Mouse (Mus musculus) kidney, adult 8-10 months (tissue): ENCODE results near the gene Mageh1.
"Not testable (repeated sequence)": the region's sequence is repeated elsewhere in the genome, so short reads cannot be mapped to it uniquely, and the experiment has no call there.

ENCODE experiments used
- DNase-seq, 2 experiments: peaks; one replicate each; pipeline ENCODE4 v3.0.0; 2022

Gene Mageh1

DNA sequence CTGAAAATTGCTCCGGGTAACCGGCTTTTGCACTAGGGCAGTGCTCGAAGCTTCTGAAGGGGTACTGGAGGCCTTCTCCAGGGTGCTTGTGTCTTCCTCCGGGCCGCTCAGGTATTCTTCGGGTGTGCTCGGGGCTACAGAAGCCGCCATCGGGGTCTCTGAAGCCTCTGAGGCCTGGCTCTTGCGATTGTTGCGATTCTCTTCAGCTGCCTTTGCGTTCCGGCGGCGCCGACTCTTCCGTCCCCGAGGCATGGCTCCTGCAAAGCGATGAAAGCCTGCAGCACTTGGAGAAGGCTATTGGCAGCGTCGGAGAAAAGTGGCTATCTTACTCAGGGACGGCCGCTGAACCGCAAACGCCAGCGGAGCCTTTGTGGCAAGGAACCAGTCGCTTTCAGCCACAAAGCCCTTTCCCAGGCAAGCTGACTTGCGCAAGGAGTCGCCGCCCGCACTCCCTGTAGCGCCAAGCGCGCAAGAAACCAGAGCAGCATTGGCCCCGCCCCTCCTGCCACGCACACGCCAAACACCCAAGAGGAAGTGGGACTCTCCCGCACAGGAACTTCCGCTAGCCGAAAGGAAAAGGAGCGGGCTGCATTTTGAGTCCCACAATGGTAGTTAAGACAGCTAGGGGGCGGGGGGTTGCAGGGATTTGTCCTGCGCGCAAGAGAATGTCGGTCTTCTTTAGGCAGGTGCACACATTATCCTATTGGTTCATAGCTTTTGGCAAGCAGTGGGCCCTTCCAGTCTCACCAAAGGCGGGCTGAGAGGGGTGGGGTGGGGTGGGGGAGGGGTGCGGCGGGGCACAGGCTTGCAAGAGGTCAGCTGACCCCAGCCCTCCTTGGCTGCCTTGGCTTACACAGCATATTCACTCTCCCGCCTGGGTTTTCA, at the start of gene Mageh1:
TSS of gene Mageh1 (minus strand) at position 489 of the 885 bp plus-strand sequence.
- peak; percentile 73 to 74 for DNase-seq

GRCm38 (mm10) chrX:153037972-153038744, 783 bp upstream of the Mageh1 start:
- not testable (repeated sequence) for DNase-seq

- DNase-seq: not testable (repeated sequence)
These were observed 5.8 kb downstream of the Mageh1 start for GRCm38 (mm10) chrX:153031547-153031946.

DNA sequence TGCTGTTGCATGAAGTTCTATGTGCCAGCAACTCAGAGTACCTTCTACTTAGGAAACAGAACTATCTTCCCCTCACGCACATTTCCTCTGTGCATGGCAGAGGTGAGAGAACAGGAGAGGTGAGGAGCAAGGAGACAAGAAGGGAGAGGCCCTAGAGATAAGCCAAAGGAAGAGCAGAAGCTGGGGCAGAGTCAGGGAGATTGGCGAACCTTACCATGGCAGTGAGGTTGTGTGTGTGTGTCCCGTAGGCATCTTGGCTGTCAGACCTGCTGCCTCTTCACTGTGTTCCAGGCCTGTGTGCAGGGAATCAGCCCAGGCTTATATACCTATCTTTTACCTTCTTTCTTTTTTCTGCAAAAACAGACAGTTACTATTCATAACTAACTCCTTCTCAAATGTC, 11.7 kb downstream of the Mageh1 start:
- DNase-seq: not testable (repeated sequence)

- not testable (repeated sequence) for DNase-seq
These were observed 12.1 kb downstream of the Mageh1 start for GRCm38 (mm10) chrX:153025255-153025654.

- no peak for DNase-seq
These were observed 29.7 kb downstream of the Mageh1 start for GRCm38 (mm10) chrX:153007685-153008047.

DNA sequence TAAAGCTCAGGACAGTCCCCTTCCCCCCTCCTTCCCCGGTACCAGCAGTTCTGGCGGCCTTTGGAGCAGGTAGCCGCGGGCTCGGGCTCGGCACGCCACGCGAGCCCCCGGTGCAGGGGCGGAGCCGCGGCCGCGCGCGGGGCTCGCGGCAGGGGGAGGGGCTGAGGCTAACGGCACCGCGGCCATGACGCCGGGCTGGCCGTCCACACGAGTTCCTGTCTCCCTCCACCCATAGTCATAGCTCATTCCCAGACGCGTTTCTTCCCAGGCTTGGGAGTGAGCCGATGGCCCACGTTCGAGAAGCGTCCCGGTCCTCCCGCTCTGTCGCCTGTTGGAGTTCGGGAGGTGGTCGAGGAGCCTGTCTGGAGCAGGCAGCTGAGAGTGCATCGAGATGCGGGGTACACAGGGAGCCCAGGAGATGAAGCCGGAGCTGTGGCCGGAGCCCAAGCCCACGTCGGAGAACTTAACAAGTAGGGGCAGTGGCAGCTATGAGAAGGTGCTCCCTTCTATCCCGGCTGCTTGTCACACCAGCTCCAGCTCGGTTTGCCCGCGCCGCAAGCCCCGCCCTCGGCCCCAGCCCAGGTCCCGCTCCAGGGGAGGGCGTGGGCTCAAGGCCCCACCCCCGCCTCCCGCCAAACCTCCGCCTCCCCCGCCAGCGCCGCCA, 30.2 kb downstream of the Mageh1 start:
- DNase-seq: peak; percentile 9 to 41

- DNase-seq: peak; percentile 5 to 29
These were observed 31.0 kb downstream of the Mageh1 start, which contains the start of gene Usp51 for GRCm38 (mm10) chrX:153006387-153006841. Gene Usp51 (plus strand): TSS chrX:153006469.

GRCm38 (mm10) chrX:152996105-152996504, 41.3 kb downstream of the Mageh1 start:
- DNase-seq: not testable (repeated sequence)

GRCm38 (mm10) chrX:152989852-152990251, 47.5 kb downstream of the Mageh1 start:
- DNase-seq: not testable (repeated sequence)
